Mouse (Mus musculus): Measurements from ENCODE around the gene Gm28919. TPM values are rescaled to one million over a fixed set of nuclear protein-coding genes. Genes with fewer than 3 reads are reported as not detected.

The Gm28919 gene
- polyA plus RNA-seq (2014; fragmentation: Illumina TruSeq; extraction: RNeasy Lipid Tissue Mini Kit (QIAGEN cat#74804); ENCODE audit: insufficient read depth, low read depth, low replicate concordance) = not detected

GRCm38 (mm10) chrY:6583246-6583645, at the start of gene Gm28919:
Gene Gm28919 (plus strand): TSS chrY:6583546.

Other genes with a start within 250 kb of the Gm28919 start
- not detected for gene Gm21719, start 99.3 kb downstream of the Gm28919 start, polyA plus RNA-seq (2014; fragmentation: Illumina TruSeq; extraction: RNeasy Lipid Tissue Mini Kit (QIAGEN cat#74804); ENCODE audit: insufficient read depth, low read depth, low replicate concordance)

Measured in lung, adult 10 weeks (tissue).